Comparison of ENCODE assay signal across 8 mouse cellular contexts in genomic region chr14:76555263-76556030, GRCm38 (mm10). TPM values are rescaled to one million over a fixed set of nuclear protein-coding genes. Genes with fewer than 3 reads are reported as not detected.
A peak's percentile ranks its signal among the peaks of the same experiment; 100 is the strongest.
DNase-seq lines count a peak whose midpoint lies in the region; ATAC-seq and TF ChIP-seq lines count a peak whose summit lies in the region.

No protein-coding gene starts in this region.

- peak overlapping the region; percentile 68; the same call in 1 of the 2 replicates for H3K4me3 ChIP-seq in liver, embryonic 11.5 days (ENCODE audit: low read depth, low read length)
- H3K4me3 ChIP-seq in liver, postnatal 0 days (ENCODE audit: low read depth, low read length), result no peak overlapping the region
- peak overlapping the region; percentile 78 for H3K4me3 ChIP-seq in embryonic facial prominence, embryonic 10.5 days
- H3K4me3 ChIP-seq in hindbrain, embryonic 12.5 days, result peak overlapping the region; percentile 62
- H3K4me3 ChIP-seq in midbrain, postnatal 0 days (ENCODE audit: low read depth, low read length), result peak overlapping the region; percentile 65
- H3K4me3 ChIP-seq in thymus, adult 2 months (ENCODE audit: control insufficient read depth, insufficient read depth, low read length), result no peak overlapping the region

- H3K27me3 ChIP-seq in liver, embryonic 11.5 days (replicated peaks; ENCODE audit: control insufficient read depth, insufficient read depth, low read length), result peaks cover 22% of the 10 kb centered on the region
- peaks cover 23% of the 10 kb centered on the region for H3K27me3 ChIP-seq in liver, postnatal 0 days (ENCODE audit: insufficient read depth, low read length)
- H3K27me3 ChIP-seq in embryonic facial prominence, embryonic 10.5 days (replicated peaks; ENCODE audit: low read depth, poor library complexity, severe bottlenecking), result peaks cover 18% of the 10 kb centered on the region
- no peaks in the 10 kb centered on the region for H3K27me3 ChIP-seq in hindbrain, embryonic 12.5 days
- H3K27me3 ChIP-seq in midbrain, postnatal 0 days (ENCODE audit: insufficient read depth, low read length), result no peaks in the 10 kb centered on the region
- H3K27me3 ChIP-seq in thymus, adult 2 months (ENCODE audit: control insufficient read depth, insufficient read depth, low read length), result peaks cover 3% of the 10 kb centered on the region; the same call in 1 of the 2 replicates

- no peak for DNase-seq in liver, embryonic 11.5 days (ENCODE audit: low spot score)
- no peak for DNase-seq in liver, postnatal 0 days
- DNase-seq in embryonic facial prominence, embryonic 10.5 days (ENCODE audit: low spot score), result peak; percentile 55
- peak; percentile 52 for DNase-seq in midbrain, postnatal 0 days (ENCODE audit: low spot score)
- no peak for DNase-seq in thymus, adult 2 months
- no peak for DNase-seq in adrenal gland, adult (ENCODE audit: inconsistent age in 2 of 2, low spot score in 1 of 2)

- H3K36me3 ChIP-seq in liver, embryonic 11.5 days (ENCODE audit: control insufficient read depth, insufficient read depth, low read length), result no peaks in the 10 kb centered on the region
- H3K36me3 ChIP-seq in liver, postnatal 0 days (replicated peaks; ENCODE audit: insufficient read depth, low read length), result no peaks in the 10 kb centered on the region
- H3K36me3 ChIP-seq in embryonic facial prominence, embryonic 10.5 days (replicated peaks), result no peaks in the 10 kb centered on the region
- H3K36me3 ChIP-seq in hindbrain, embryonic 12.5 days, result no peaks in the 10 kb centered on the region
- H3K36me3 ChIP-seq in midbrain, postnatal 0 days (ENCODE audit: insufficient read depth, low read length), result no peaks in the 10 kb centered on the region
- no peaks in the 10 kb centered on the region for H3K36me3 ChIP-seq in thymus, adult 2 months (ENCODE audit: control insufficient read depth, insufficient read depth, low read length)

- ATAC-seq in liver, embryonic 11.5 days (replicated peaks; ENCODE audit: low FRiP score), result no peak
- ATAC-seq in liver, postnatal 0 days, result no peak
- ATAC-seq in hindbrain, embryonic 12.5 days (ENCODE audit: low FRiP score), result peak; percentile 39
- ATAC-seq in midbrain, postnatal 0 days (ENCODE audit: low FRiP score), result no peak; the same call in 1 of the 2 replicates
- ATAC-seq in CD4-positive, CD25-positive, alpha-beta regulatory T cell, adult 4 months, result no peak

- peaks cover 9% of the 10 kb centered on the region; the same call in 1 of the 2 replicates for H3K4me1 ChIP-seq in liver, embryonic 11.5 days (replicated peaks; ENCODE audit: control insufficient read depth, insufficient read depth, low read length)
- H3K4me1 ChIP-seq in liver, postnatal 0 days (ENCODE audit: insufficient read depth), result peaks cover 14% of the 10 kb centered on the region
- H3K4me1 ChIP-seq in embryonic facial prominence, embryonic 10.5 days, result peaks cover 43% of the 10 kb centered on the region
- peaks cover 18% of the 10 kb centered on the region for H3K4me1 ChIP-seq in hindbrain, embryonic 12.5 days
- peaks cover 14% of the 10 kb centered on the region; the same call in 1 of the 2 replicates for H3K4me1 ChIP-seq in midbrain, postnatal 0 days (ENCODE audit: insufficient read depth, low read length)
- peaks cover 14% of the 10 kb centered on the region for H3K4me1 ChIP-seq in thymus, adult 2 months (replicated peaks; ENCODE audit: control insufficient read depth, insufficient read depth, low read length)

- peak overlapping the region; percentile 98 for H3K4me2 ChIP-seq in liver, embryonic 11.5 days
- H3K4me2 ChIP-seq in liver, postnatal 0 days (ENCODE audit: low read depth, low read length), result no peak overlapping the region
- H3K4me2 ChIP-seq in hindbrain, embryonic 12.5 days (replicated peaks), result peak overlapping the region; percentile 73
- H3K4me2 ChIP-seq in midbrain, postnatal 0 days (ENCODE audit: low read depth, low read length, poor library complexity, severe bottlenecking), result peak overlapping the region; percentile 83

- no peak for TF ChIP-seq POLR2A in thymus, adult 2 months (IDR thresholded peaks at IDR 0.05; ENCODE audit: control insufficient read depth, extremely low read depth, insufficient read depth, low read length, poor library complexity)

- no peak for TF ChIP-seq EP300 in liver, postnatal 0 days (IDR thresholded peaks at IDR 0.05; ENCODE audit: low read depth)

- no peak overlapping the region for H3K27ac ChIP-seq in liver, embryonic 11.5 days (ENCODE audit: low read depth, low read length)
- no peak overlapping the region for H3K27ac ChIP-seq in liver, postnatal 0 days (ENCODE audit: low read depth)
- H3K27ac ChIP-seq in embryonic facial prominence, embryonic 10.5 days (replicated peaks), result peak overlapping the region; percentile 92
- H3K27ac ChIP-seq in hindbrain, embryonic 12.5 days, result peak overlapping the region; percentile 83
- H3K27ac ChIP-seq in midbrain, postnatal 0 days (ENCODE audit: low read depth, low read length), result peak overlapping the region; percentile 93
- no peak overlapping the region for H3K27ac ChIP-seq in thymus, adult 2 months (ENCODE audit: control insufficient read depth, insufficient read depth, low read length)

- TF ChIP-seq CTCF in liver, postnatal 0 days (IDR thresholded peaks at IDR 0.05; ENCODE audit: low read depth), result no peak
- TF ChIP-seq CTCF in midbrain, postnatal 0 days (IDR thresholded peaks at IDR 0.05), result no peak
- no peak for TF ChIP-seq CTCF in thymus, adult 2 months (IDR thresholded peaks at IDR 0.05; ENCODE audit: borderline replicate concordance, control insufficient read depth, extremely low read depth, insufficient read depth, low read length, poor library complexity)

- H3K9ac ChIP-seq in liver, embryonic 11.5 days (ENCODE audit: low read depth, low read length), result no peak overlapping the region
- no peak overlapping the region for H3K9ac ChIP-seq in liver, postnatal 0 days (replicated peaks)
- peak overlapping the region; percentile 83 for H3K9ac ChIP-seq in hindbrain, embryonic 12.5 days
- H3K9ac ChIP-seq in midbrain, postnatal 0 days (replicated peaks; ENCODE audit: low read length, poor library complexity, severe bottlenecking), result peak overlapping the region; percentile 86

- WGBS in liver, embryonic 11.5 days, result 71% methylated on average over 18 of the region's 18 CpGs
- 64% methylated on average over 18 of the region's 18 CpGs for WGBS in liver, postnatal 0 days (ENCODE audit: insufficient replicate concordance)
- WGBS in embryonic facial prominence, embryonic 10.5 days, result 55% methylated on average over 18 of the region's 18 CpGs
- 62% methylated on average over 18 of the region's 18 CpGs for WGBS in hindbrain, embryonic 12.5 days
- 39% methylated on average over 18 of the region's 18 CpGs for WGBS in midbrain, postnatal 0 days
- 92% methylated on average over 18 of the region's 18 CpGs for WGBS in thymus, adult 2 months

- no peaks in the 10 kb centered on the region for H3K9me3 ChIP-seq in liver, embryonic 11.5 days (ENCODE audit: control insufficient read depth, low read length)
- no peaks in the 10 kb centered on the region for H3K9me3 ChIP-seq in liver, postnatal 0 days (ENCODE audit: low read length)
- no peaks in the 10 kb centered on the region for H3K9me3 ChIP-seq in embryonic facial prominence, embryonic 10.5 days
- H3K9me3 ChIP-seq in hindbrain, embryonic 12.5 days (replicated peaks), result no peaks in the 10 kb centered on the region
- H3K9me3 ChIP-seq in midbrain, postnatal 0 days (ENCODE audit: low read length), result no peaks in the 10 kb centered on the region

RNA-seq across cellular contexts. Expression of gene Serp2, which starts 1.2 kb away (rescaled TPM):
- 4.3 and 5.3 TPM in 2 replicates for polyA plus RNA-seq in liver, embryonic 11.5 days (2014; fragmentation: Nextera tagmentation; extraction: Ambion mirVana)
- 0.58 and 0.75 TPM in 2 replicates for polyA plus RNA-seq in liver, postnatal 0 days (2015; fragmentation: Nextera tagmentation; extraction: Ambion mirVana)
- 18.9 and 21.6 TPM in 2 replicates for polyA plus RNA-seq in embryonic facial prominence, embryonic 10.5 days (2016; fragmentation: Nextera tagmentation; extraction: Ambion mirVana)
- polyA plus RNA-seq in hindbrain, embryonic 12.5 days (2016; fragmentation: Nextera tagmentation; extraction: Ambion mirVana), result 59.0 and 59.8 TPM in 2 replicates
- 164 and 199 TPM in 2 replicates for total RNA-seq in midbrain, postnatal 0 days (2014; rRNA removed)
- polyA plus RNA-seq in midbrain, postnatal 0 days (2015; fragmentation: Nextera tagmentation; extraction: Ambion mirVana), result 271 and 292 TPM in 2 replicates
- polyA plus RNA-seq in CD4-positive, CD25-positive, alpha-beta regulatory T cell, adult 4 months (2017; shearing (Covaris generic)), result 1 to 10 TPM; 1.3 to 2.1 TPM
- 3.7 and 6.2 TPM in 2 replicates for polyA plus RNA-seq in thymus, adult 2 months (2012; rRNA removed)

Comparison
In these comparisons a context has a peak if more than half of its experiments do, and no peak if none do; other contexts are left out.
1. H3K4me3 ChIP-seq: peak in liver, embryonic 11.5 days (single experiment), embryonic facial prominence, embryonic 10.5 days (single experiment), hindbrain, embryonic 12.5 days (single experiment) and midbrain, postnatal 0 days (single experiment); none in liver, postnatal 0 days (single experiment) and thymus, adult 2 months (single experiment).
2. DNase-seq: peak in embryonic facial prominence, embryonic 10.5 days (single experiment) and midbrain, postnatal 0 days (single experiment); none in liver, embryonic 11.5 days (single experiment), liver, postnatal 0 days (single experiment), thymus, adult 2 months (single experiment) and adrenal gland, adult (0 of 2).
3. H3K27ac ChIP-seq: peak in embryonic facial prominence, embryonic 10.5 days (single experiment), hindbrain, embryonic 12.5 days (single experiment) and midbrain, postnatal 0 days (single experiment); none in liver, embryonic 11.5 days (single experiment), liver, postnatal 0 days (single experiment) and thymus, adult 2 months (single experiment).
4. H3K9ac ChIP-seq: peak in hindbrain, embryonic 12.5 days (single experiment) and midbrain, postnatal 0 days (single experiment); none in liver, embryonic 11.5 days (single experiment) and liver, postnatal 0 days (single experiment).